Mouse (Mus musculus): ENCODE measurements at regions not wholly inside any gene's neighbourhood (a gene's known extent, or its start where the extent isn't known, plus 50 kb on each side); places are given as distances from the start of the nearest gene placed in this dataset.
"Not testable (repeated sequence)": the region's sequence is repeated elsewhere in the genome, so short reads cannot be mapped to it uniquely, and the experiment has no call there.

GRCm38 (mm10) chr2:78331736-78332475 is 385.7 kb upstream of the Cwc22 start:
- TF ChIP-seq CTCF (IDR thresholded peaks at IDR 0.05), result no peak
- intact Hi-C loops (cut with DNase I), result no loop called here
- H3K27ac ChIP-seq, result no peak overlapping the region
- peak; percentile 17 for DNase-seq
- H3K4me3 ChIP-seq, result no peak overlapping the region

- Histone ChIP-seq H3K4me3 (no peak overlapping the region), H3K27ac (no peak overlapping the region)
- TF ChIP-seq CTCF (IDR thresholded peaks at IDR 0.05), result no peak
- no peak for DNase-seq
- intact Hi-C loops (cut with DNase I), result no loop called here
These were observed 379.9 kb upstream of the Cwc22 start for GRCm38 (mm10) chr2:78326091-78326490.

GRCm38 (mm10) chr2:78322216-78322965 is 376.2 kb upstream of the Cwc22 start:
- DNase-seq, result no peak
- intact Hi-C loops (cut with DNase I), result no loop called here
- Histone ChIP-seq H3K27ac (no peak overlapping the region), H3K4me3 (no peak overlapping the region)
- no peak for TF ChIP-seq CTCF (IDR thresholded peaks at IDR 0.05)

- no peak for TF ChIP-seq CTCF (IDR thresholded peaks at IDR 0.05)
- intact Hi-C loops (cut with DNase I), result no loop called here
- Histone ChIP-seq H3K4me3 (no peak overlapping the region), H3K27ac (no peak overlapping the region)
- no peak for DNase-seq
These were observed 365.8 kb upstream of the Cwc22 start for GRCm38 (mm10) chr2:78311766-78312491.

GRCm38 (mm10) chr2:78309361-78309760 is 363.2 kb upstream of the Cwc22 start:
- no peak for DNase-seq
- no peak for TF ChIP-seq CTCF (IDR thresholded peaks at IDR 0.05)
- intact Hi-C loops (cut with DNase I), result no loop called here
- no peak overlapping the region for H3K27ac ChIP-seq
- H3K4me3 ChIP-seq, result no peak overlapping the region

- no peak for DNase-seq
- intact Hi-C loops (cut with DNase I), result no loop called here
- TF ChIP-seq CTCF (IDR thresholded peaks at IDR 0.05), result no peak
- Histone ChIP-seq H3K27ac (no peak overlapping the region), H3K4me3 (no peak overlapping the region)
These were observed 360.7 kb upstream of the Cwc22 start for GRCm38 (mm10) chr2:78306897-78307296.

- intact Hi-C loops (cut with DNase I), result no loop called here
- Histone ChIP-seq H3K27ac (no peak overlapping the region), H3K4me3 (no peak overlapping the region)
- no peak for TF ChIP-seq CTCF (IDR thresholded peaks at IDR 0.05)
- DNase-seq, result no peak
These were observed 345.5 kb upstream of the Cwc22 start for GRCm38 (mm10) chr2:78291665-78292064.

- DNase-seq, result no peak
- no peak overlapping the region for H3K4me3 ChIP-seq
- intact Hi-C loops (cut with DNase I), result no loop called here
- TF ChIP-seq CTCF (IDR thresholded peaks at IDR 0.05), result no peak
- H3K27ac ChIP-seq, result no peak overlapping the region
These were observed 338.6 kb upstream of the Cwc22 start for GRCm38 (mm10) chr2:78284806-78285205.

- Histone ChIP-seq H3K27ac (no peak overlapping the region), H3K4me3 (no peak overlapping the region)
- TF ChIP-seq CTCF (IDR thresholded peaks at IDR 0.05), result no peak
- intact Hi-C loops (cut with DNase I), result no loop called here
- DNase-seq, result no peak
These were observed 337.4 kb upstream of the Cwc22 start for GRCm38 (mm10) chr2:78283605-78284004.

GRCm38 (mm10) chr2:78281846-78282245 is 335.7 kb upstream of the Cwc22 start:
- DNase-seq; H3K27ac ChIP-seq; H3K4me3 ChIP-seq; intact Hi-C loops (cut with DNase I): not testable (repeated sequence)

- Histone ChIP-seq H3K4me3 (no peak overlapping the region), H3K27ac (peak overlapping the region; percentile 56)
- intact Hi-C loops (cut with DNase I), result no loop called here
- TF ChIP-seq CTCF (IDR thresholded peaks at IDR 0.05), result no peak
- peak; percentile 18 for DNase-seq
These were observed 334.2 kb upstream of the Cwc22 start for GRCm38 (mm10) chr2:78280219-78280915.

GRCm38 (mm10) chr2:78279382-78280056 is 333.3 kb upstream of the Cwc22 start:
- DNase-seq, result peak; percentile 73
- no peak for TF ChIP-seq CTCF (IDR thresholded peaks at IDR 0.05)
- Histone ChIP-seq H3K4me3 (no peak overlapping the region), H3K27ac (no peak overlapping the region; the same call in 1 of the 2 replicates)
- intact Hi-C loops (cut with DNase I), result no loop called here

All from gastrocnemius, adult 2 months (tissue).